Mouse (Mus musculus): Measurements from ENCODE around the gene Prkce. TPM values are rescaled to one million over a fixed set of nuclear protein-coding genes. Genes with fewer than 3 reads are reported as not detected.

The Prkce gene
- 6.3 and 6.5 TPM in 2 replicates for polyA plus RNA-seq (2015; fragmentation: Nextera tagmentation; extraction: Ambion mirVana)

GRCm38 (mm10) chr17:86167320-86168230 lies at the start of gene Prkce:
TSS of gene Prkce (plus strand) at chr17:86167785.
- H3K4me2 ChIP-seq, result peak within 1 kb of the TSS; percentile 99
- peaks cover 22% of the 10 kb centered on the region for H3K4me1 ChIP-seq
- under 1% methylated on average over 104 of the region's 115 CpGs for WGBS
- H3K9ac ChIP-seq, result peak within 1 kb of the TSS; percentile 94
- ATAC-seq (ENCODE audit: insufficient read depth, low FRiP score, low read depth), result peak; percentile 68
- H3K27ac ChIP-seq, result peak within 1 kb of the TSS; percentile 95
- H3K36me3 ChIP-seq, result no peaks in the 10 kb centered on the region
- no peaks in the 10 kb centered on the region for H3K9me3 ChIP-seq
- H3K4me3 ChIP-seq (replicated peaks), result peak within 1 kb of the TSS; percentile 68
- no peaks in the 10 kb centered on the region; the same call in 1 of the 2 replicates for H3K27me3 ChIP-seq (replicated peaks)

GRCm38 (mm10) chr17:86123146-86123545 lies 44.4 kb upstream of the Prkce start:
- H3K4me1 ChIP-seq, result no peaks in the 10 kb centered on the region
- no peak overlapping the region for H3K27ac ChIP-seq
- H3K36me3 ChIP-seq, result peaks cover 15% of the 10 kb centered on the region
- ATAC-seq (ENCODE audit: insufficient read depth, low FRiP score, low read depth), result no peak
- H3K27me3 ChIP-seq (replicated peaks), result no peaks in the 10 kb centered on the region
- no peak overlapping the region for H3K4me3 ChIP-seq (replicated peaks)
- 93% methylated on average over 3 of the region's 3 CpGs for WGBS
- H3K9me3 ChIP-seq, result no peaks in the 10 kb centered on the region
- no peak overlapping the region for H3K9ac ChIP-seq
- no peak overlapping the region for H3K4me2 ChIP-seq

- Histone ChIP-seq H3K9ac (no peak overlapping the region), H3K27ac (no peak overlapping the region), H3K4me3 (replicated peaks) (no peak overlapping the region), H3K27me3 (replicated peaks) (no peaks in the 10 kb centered on the region), H3K9me3 (no peaks in the 10 kb centered on the region), H3K4me2 (no peak overlapping the region), H3K4me1 (no peaks in the 10 kb centered on the region), H3K36me3 (peaks cover 15% of the 10 kb centered on the region)
- WGBS, result 68% methylated on average over 5 of the region's 5 CpGs
- no peak for ATAC-seq (ENCODE audit: insufficient read depth, low FRiP score, low read depth)
Measured at GRCm38 (mm10) chr17:86125908-86126307, 41.7 kb upstream of the Prkce start.

- no peaks in the 10 kb centered on the region for H3K4me1 ChIP-seq
- H3K9me3 ChIP-seq, result no peaks in the 10 kb centered on the region
- H3K27me3 ChIP-seq (replicated peaks), result no peaks in the 10 kb centered on the region
- H3K4me2 ChIP-seq, result no peak overlapping the region
- WGBS, result 93% methylated on average over 5 of the region's 5 CpGs
- ATAC-seq (ENCODE audit: insufficient read depth, low FRiP score, low read depth), result no peak
- H3K4me3 ChIP-seq (replicated peaks), result no peak overlapping the region
- H3K9ac ChIP-seq, result no peak overlapping the region
- H3K36me3 ChIP-seq, result peaks cover 4% of the 10 kb centered on the region
- H3K27ac ChIP-seq, result no peak overlapping the region
Measured at GRCm38 (mm10) chr17:86128198-86128597, 39.4 kb upstream of the Prkce start.

GRCm38 (mm10) chr17:86132534-86132933 lies 35.1 kb upstream of the Prkce start:
- H3K36me3 ChIP-seq, result peaks cover 6% of the 10 kb centered on the region; the same call in 1 of the 2 replicates
- no peak for ATAC-seq (ENCODE audit: insufficient read depth, low FRiP score, low read depth)
- H3K4me3 ChIP-seq (replicated peaks), result no peak overlapping the region
- H3K27ac ChIP-seq, result no peak overlapping the region
- no peak overlapping the region for H3K4me2 ChIP-seq
- H3K4me1 ChIP-seq, result no peaks in the 10 kb centered on the region
- no peak overlapping the region for H3K9ac ChIP-seq
- no peaks in the 10 kb centered on the region for H3K27me3 ChIP-seq (replicated peaks)
- 49% methylated on average over 5 of the region's 5 CpGs for WGBS
- H3K9me3 ChIP-seq, result no peaks in the 10 kb centered on the region

- 79% methylated on average over 6 of the region's 6 CpGs for WGBS
- H3K27ac ChIP-seq, result no peak overlapping the region
- H3K9ac ChIP-seq, result no peak overlapping the region
- ATAC-seq (ENCODE audit: insufficient read depth, low FRiP score, low read depth), result no peak
- H3K4me1 ChIP-seq, result no peaks in the 10 kb centered on the region
- H3K9me3 ChIP-seq, result no peaks in the 10 kb centered on the region
- no peak overlapping the region for H3K4me3 ChIP-seq (replicated peaks)
- H3K4me2 ChIP-seq, result no peak overlapping the region
- peaks cover 8% of the 10 kb centered on the region; the same call in 1 of the 2 replicates for H3K36me3 ChIP-seq
- H3K27me3 ChIP-seq (replicated peaks), result no peaks in the 10 kb centered on the region
Measured at GRCm38 (mm10) chr17:86134461-86134860, 33.1 kb upstream of the Prkce start.

- no peak overlapping the region for H3K4me2 ChIP-seq
- no peak for ATAC-seq (ENCODE audit: insufficient read depth, low FRiP score, low read depth)
- 79% methylated on average over 10 of the region's 10 CpGs for WGBS
- H3K27me3 ChIP-seq (replicated peaks), result no peaks in the 10 kb centered on the region
- no peaks in the 10 kb centered on the region for H3K4me1 ChIP-seq
- H3K36me3 ChIP-seq, result peaks cover 8% of the 10 kb centered on the region; the same call in 1 of the 2 replicates
- no peak overlapping the region for H3K4me3 ChIP-seq (replicated peaks)
- H3K9ac ChIP-seq, result no peak overlapping the region
- H3K9me3 ChIP-seq, result no peaks in the 10 kb centered on the region
- no peak overlapping the region for H3K27ac ChIP-seq
Measured at GRCm38 (mm10) chr17:86135835-86136234, 31.8 kb upstream of the Prkce start.

GRCm38 (mm10) chr17:86144537-86145078 lies 23.0 kb upstream of the Prkce start:
- Histone ChIP-seq H3K9me3 (no peaks in the 10 kb centered on the region), H3K27me3 (replicated peaks) (no peaks in the 10 kb centered on the region), H3K9ac (peak overlapping the region; percentile 60), H3K4me3 (replicated peaks) (peak overlapping the region; percentile 77), H3K27ac (peak overlapping the region; percentile 6; the same call in 1 of the 2 replicates), H3K36me3 (no peaks in the 10 kb centered on the region; the same call in 1 of the 2 replicates), H3K4me1 (0 out of 2 replicates have a peak, but pooled peaks cover 3% of the 10 kb centered on the region), H3K4me2 (peak overlapping the region; percentile 94)
- 1% methylated on average over 33 of the region's 33 CpGs for WGBS
- peak; percentile 68 for ATAC-seq (ENCODE audit: insufficient read depth, low FRiP score, low read depth)

GRCm38 (mm10) chr17:86145079-86145951 lies 22.3 kb upstream of the Prkce start, which contains the start of gene Srbd1:
TSS of gene Srbd1 (minus strand) at chr17:86145175.
- no peaks in the 10 kb centered on the region for H3K9me3 ChIP-seq
- WGBS, result 1% methylated on average over 41 of the region's 45 CpGs
- H3K4me1 ChIP-seq, result 0 out of 2 replicates have a peak, but pooled peaks cover 3% of the 10 kb centered on the region
- H3K4me2 ChIP-seq, result peak within 1 kb of the TSS; percentile 94
- H3K36me3 ChIP-seq, result no peaks in the 10 kb centered on the region; the same call in 1 of the 2 replicates
- H3K27me3 ChIP-seq (replicated peaks), result no peaks in the 10 kb centered on the region
- H3K9ac ChIP-seq, result peak within 1 kb of the TSS; percentile 60
- peak; percentile 96 for ATAC-seq (ENCODE audit: insufficient read depth, low FRiP score, low read depth)
- peak within 1 kb of the TSS; percentile 33; the same call in 1 of the 2 replicates for H3K27ac ChIP-seq
- H3K4me3 ChIP-seq (replicated peaks), result peak within 1 kb of the TSS; percentile 77

GRCm38 (mm10) chr17:86149726-86150125 lies 17.9 kb upstream of the Prkce start:
- H3K4me3 ChIP-seq (replicated peaks), result no peak overlapping the region
- no peak overlapping the region for H3K9ac ChIP-seq
- 90% methylated on average over 1 of the region's 1 CpGs for WGBS
- H3K4me1 ChIP-seq, result no peaks in the 10 kb centered on the region
- no peaks in the 10 kb centered on the region for H3K27me3 ChIP-seq (replicated peaks)
- no peak for ATAC-seq (ENCODE audit: insufficient read depth, low FRiP score, low read depth)
- no peaks in the 10 kb centered on the region for H3K36me3 ChIP-seq
- H3K9me3 ChIP-seq, result no peaks in the 10 kb centered on the region
- H3K27ac ChIP-seq, result no peak overlapping the region
- H3K4me2 ChIP-seq, result no peak overlapping the region

GRCm38 (mm10) chr17:86150867-86151348 lies 16.7 kb upstream of the Prkce start:
- H3K36me3 ChIP-seq, result no peaks in the 10 kb centered on the region
- H3K4me2 ChIP-seq, result 0 out of 2 replicates have a peak overlapping the region, but pooled peaks have one; percentile 20
- ATAC-seq (ENCODE audit: insufficient read depth, low FRiP score, low read depth), result peak; percentile 95
- no peak overlapping the region for H3K4me3 ChIP-seq (replicated peaks)
- H3K27me3 ChIP-seq (replicated peaks), result no peaks in the 10 kb centered on the region
- H3K27ac ChIP-seq, result no peak overlapping the region
- H3K9me3 ChIP-seq, result no peaks in the 10 kb centered on the region
- no peaks in the 10 kb centered on the region for H3K4me1 ChIP-seq
- H3K9ac ChIP-seq, result no peak overlapping the region
- 7% methylated on average over 5 of the region's 5 CpGs for WGBS

Data from stomach, embryonic 15.5 days (tissue).